Mouse (Mus musculus): ENCODE results near the gene 2610528A11Rik. TPM values are rescaled to one million over a fixed set of nuclear protein-coding genes. Genes with fewer than 3 reads are reported as not detected.
"Not testable (repeated sequence)": the region's sequence is repeated elsewhere in the genome, so short reads cannot be mapped to it uniquely, and the experiment has no call there.

Gene 2610528A11Rik
- polyA plus RNA-seq (2015; fragmentation: Nextera tagmentation; extraction: Ambion mirVana), result 0.25 and 0.43 TPM in 2 replicates

- no peak within 1 kb of the TSS for H3K9ac ChIP-seq (replicated peaks)
- no peaks in the 10 kb centered on the region for H3K4me1 ChIP-seq (ENCODE audit: insufficient read depth)
- no peak for DNase-seq
- H3K4me3 ChIP-seq (ENCODE audit: low read depth, low read length), result no peak within 1 kb of the TSS
- ATAC-seq, result no peak
- H3K9me3 ChIP-seq (ENCODE audit: low read length), result no peaks in the 10 kb centered on the region
- H3K27ac ChIP-seq (ENCODE audit: low read depth), result no peak within 1 kb of the TSS
- H3K4me2 ChIP-seq (ENCODE audit: low read depth, low read length), result no peak within 1 kb of the TSS
- 53% methylated on average over 3 of the region's 3 CpGs for whole genome bisulfite sequencing (ENCODE audit: insufficient replicate concordance)
- no peaks in the 10 kb centered on the region for H3K27me3 ChIP-seq (ENCODE audit: insufficient read depth, low read length)
- TF ChIP-seq CTCF (IDR thresholded peaks at IDR 0.05; ENCODE audit: low read depth), result no peak
- no peak for TF ChIP-seq EP300 (IDR thresholded peaks at IDR 0.05; ENCODE audit: low read depth)
- H3K36me3 ChIP-seq (replicated peaks; ENCODE audit: insufficient read depth, low read length), result 0 out of 2 replicates have a peak, but pooled peaks cover 4% of the 10 kb centered on the region
Measured at GRCm38 (mm10) chr14:37113922-37114321, at the start of gene 2610528A11Rik. Gene 2610528A11Rik, minus strand, starts transcription at chr14:37114022.

GRCm38 (mm10) chr14:37163277-37163956 lies 49.6 kb upstream of the 2610528A11Rik start:
- DNase-seq (peak; percentile 36), ATAC-seq (peak; percentile 96)
- Histone ChIP-seq H3K27me3 (ENCODE audit: insufficient read depth, low read length) (no peaks in the 10 kb centered on the region), H3K4me1 (ENCODE audit: insufficient read depth) (peaks cover 5% of the 10 kb centered on the region; the same call in 1 of the 2 replicates), H3K4me2 (ENCODE audit: low read depth, low read length) (peak overlapping the region; percentile 29; the same call in 1 of the 2 replicates), H3K9me3 (ENCODE audit: low read length) (0 out of 2 replicates have a peak, but pooled peaks cover 2% of the 10 kb centered on the region), H3K27ac (ENCODE audit: low read depth) (peak overlapping the region; percentile 82), H3K36me3 (replicated peaks; ENCODE audit: insufficient read depth, low read length) (no peaks in the 10 kb centered on the region), H3K9ac (replicated peaks) (no peak overlapping the region), H3K4me3 (ENCODE audit: low read depth, low read length) (no peak overlapping the region)
- 53% methylated on average over 4 of the region's 4 CpGs for WGBS (ENCODE audit: insufficient replicate concordance)
- peak; percentile 72 for TF ChIP-seq EP300 (IDR thresholded peaks at IDR 0.05; ENCODE audit: low read depth)
- no peak for TF ChIP-seq CTCF (IDR thresholded peaks at IDR 0.05; ENCODE audit: low read depth)

GRCm38 (mm10) chr14:37154391-37154790 lies 40.6 kb upstream of the 2610528A11Rik start:
- Histone ChIP-seq H3K9ac (replicated peaks) (no peak overlapping the region), H3K27ac (ENCODE audit: low read depth) (no peak overlapping the region), H3K4me2 (ENCODE audit: low read depth, low read length) (no peak overlapping the region), H3K36me3 (replicated peaks; ENCODE audit: insufficient read depth, low read length) (no peaks in the 10 kb centered on the region), H3K4me1 (ENCODE audit: insufficient read depth) (no peaks in the 10 kb centered on the region), H3K27me3 (ENCODE audit: insufficient read depth, low read length) (no peaks in the 10 kb centered on the region), H3K4me3 (ENCODE audit: low read depth, low read length) (no peak overlapping the region), H3K9me3 (ENCODE audit: low read length) (no peaks in the 10 kb centered on the region)
- DNase-seq (no peak), ATAC-seq (no peak)
- TF ChIP-seq EP300 (IDR thresholded peaks at IDR 0.05; ENCODE audit: low read depth) (no peak), CTCF (IDR thresholded peaks at IDR 0.05; ENCODE audit: low read depth) (no peak)
- 72% methylated on average over 1 of the region's 1 CpGs for WGBS (ENCODE audit: insufficient replicate concordance)

GRCm38 (mm10) chr14:37139051-37139710 lies 25.4 kb upstream of the 2610528A11Rik start:
- no peaks in the 10 kb centered on the region for H3K4me1 ChIP-seq (ENCODE audit: insufficient read depth)
- H3K9ac ChIP-seq (replicated peaks), result no peak overlapping the region
- ATAC-seq, result no peak
- WGBS (ENCODE audit: insufficient replicate concordance), result 76% methylated on average over 8 of the region's 8 CpGs
- no peak overlapping the region for H3K4me2 ChIP-seq (ENCODE audit: low read depth, low read length)
- H3K27me3 ChIP-seq (ENCODE audit: insufficient read depth, low read length), result no peaks in the 10 kb centered on the region
- H3K27ac ChIP-seq (ENCODE audit: low read depth), result no peak overlapping the region
- DNase-seq, result no peak
- TF ChIP-seq CTCF (IDR thresholded peaks at IDR 0.05; ENCODE audit: low read depth) (no peak), EP300 (IDR thresholded peaks at IDR 0.05; ENCODE audit: low read depth) (no peak)
- H3K36me3 ChIP-seq (replicated peaks; ENCODE audit: insufficient read depth, low read length), result no peaks in the 10 kb centered on the region
- H3K9me3 ChIP-seq (ENCODE audit: low read length), result no peaks in the 10 kb centered on the region
- no peak overlapping the region for H3K4me3 ChIP-seq (ENCODE audit: low read depth, low read length)

GRCm38 (mm10) chr14:37137596-37137995 lies 23.8 kb upstream of the 2610528A11Rik start:
- not testable (repeated sequence) for H3K9me3 ChIP-seq (ENCODE audit: low read length); H3K36me3 ChIP-seq (replicated peaks; ENCODE audit: insufficient read depth, low read length); H3K4me1 ChIP-seq (ENCODE audit: insufficient read depth); H3K9ac ChIP-seq (replicated peaks); DNase-seq; H3K4me3 ChIP-seq (ENCODE audit: low read depth, low read length); H3K27me3 ChIP-seq (ENCODE audit: insufficient read depth, low read length); ATAC-seq; H3K4me2 ChIP-seq (ENCODE audit: low read depth, low read length); H3K27ac ChIP-seq (ENCODE audit: low read depth)
- peak; percentile 28; the same call in 1 of the 2 replicates for TF ChIP-seq CTCF (IDR thresholded peaks at IDR 0.05; ENCODE audit: low read depth)
- WGBS (ENCODE audit: insufficient replicate concordance), result 77% methylated on average over 2 of the region's 3 CpGs

- Histone ChIP-seq H3K4me1 (ENCODE audit: insufficient read depth) (peaks cover 4% of the 10 kb centered on the region), H3K4me2 (ENCODE audit: low read depth, low read length) (peak overlapping the region; percentile 67), H3K9ac (replicated peaks) (no peak overlapping the region), H3K27ac (ENCODE audit: low read depth) (no peak overlapping the region), H3K36me3 (replicated peaks; ENCODE audit: insufficient read depth, low read length) (peaks cover 21% of the 10 kb centered on the region), H3K4me3 (ENCODE audit: low read depth, low read length) (no peak overlapping the region), H3K27me3 (ENCODE audit: insufficient read depth, low read length) (no peaks in the 10 kb centered on the region), H3K9me3 (ENCODE audit: low read length) (no peaks in the 10 kb centered on the region)
- no peak for TF ChIP-seq CTCF (IDR thresholded peaks at IDR 0.05; ENCODE audit: low read depth)
- no peak for TF ChIP-seq EP300 (IDR thresholded peaks at IDR 0.05; ENCODE audit: low read depth)
- DNase-seq (no peak), ATAC-seq (no peak)
- 79% methylated on average over 4 of the region's 4 CpGs for WGBS (ENCODE audit: insufficient replicate concordance)
Measured at GRCm38 (mm10) chr14:37136110-37136509, 22.3 kb upstream of the 2610528A11Rik start.
